ENCODE assay signal across 9 mouse cellular contexts in genomic region chr16:64723273-64724057, GRCm38 (mm10). TPM values are rescaled to one million over a fixed set of nuclear protein-coding genes. Genes with fewer than 3 reads are reported as not detected.
DNase-seq lines count a peak whose midpoint lies in the region; ATAC-seq and TF ChIP-seq lines count a peak whose summit lies in the region.
"Had no signal": no experiment of that assay in that cellular context is flagged by ENCODE, and none has a peak within 500 bp of the region (broad histone marks: within the 10 kb centered on the region; RNA-seq: fewer than 3 reads in every experiment).

No protein-coding gene starts in this region.

- peak; percentile 94 for ATAC-seq in forebrain, embryonic 16.5 days
- ATAC-seq in hematopoietic stem cell, adult 5-6 weeks (replicated peaks in 1 of 2; ENCODE audit: insufficient read depth in 1 of 2, low FRiP score in 2 of 2, low TSS enrichment in 1 of 2, low read depth in 1 of 2, poor library complexity in 2 of 2, severe bottlenecking in 2 of 2) = peak; percentile 99 to 100

- TF ChIP-seq CTCF in layer of hippocampus, adult 2 months (conservative IDR thresholded peaks at IDR 0.05) = peak; percentile 93

- no peaks in the 10 kb centered on the region for H3K27me3 ChIP-seq in forebrain, embryonic 16.5 days (replicated peaks; ENCODE audit: control insufficient read depth, insufficient read depth, low read length)
- H3K27me3 ChIP-seq: liver, embryonic 13.5 days had no signal

- no peaks in the 10 kb centered on the region for H3K9me3 ChIP-seq in forebrain, embryonic 16.5 days (ENCODE audit: control insufficient read depth, low read length)
- H3K9me3 ChIP-seq: liver, embryonic 13.5 days had no signal

- H3K9ac ChIP-seq in forebrain, embryonic 16.5 days (replicated peaks; ENCODE audit: low read depth, low read length) = no peak overlapping the region
- H3K9ac ChIP-seq: liver, embryonic 13.5 days had no signal

- 42% methylated on average over 4 of the region's 4 CpGs for WGBS in forebrain, embryonic 16.5 days

- no peak overlapping the region for H3K27ac ChIP-seq in forebrain, embryonic 16.5 days (ENCODE audit: low read length)
- H3K27ac ChIP-seq in layer of hippocampus, adult 2 months = no peak overlapping the region
- H3K27ac ChIP-seq: liver, embryonic 13.5 days had no signal

- H3K36me3 ChIP-seq in forebrain, embryonic 16.5 days (ENCODE audit: control insufficient read depth, insufficient read depth) = no peaks in the 10 kb centered on the region
- H3K36me3 ChIP-seq: liver, embryonic 13.5 days had no signal

- H3K4me1 ChIP-seq in forebrain, embryonic 16.5 days (replicated peaks; ENCODE audit: control insufficient read depth, insufficient read depth, low read length) = peaks cover 3% of the 10 kb centered on the region; the same call in 1 of the 2 replicates
- H3K4me1 ChIP-seq: liver, embryonic 13.5 days had no signal

- H3K4me3 ChIP-seq in forebrain, embryonic 16.5 days (replicated peaks; ENCODE audit: low read length) = no peak overlapping the region
- no peak overlapping the region for H3K4me3 ChIP-seq in layer of hippocampus, adult 2 months
- H3K4me3 ChIP-seq: liver, embryonic 13.5 days had no signal

- no peak overlapping the region for H3K4me2 ChIP-seq in forebrain, embryonic 16.5 days (ENCODE audit: low read length)
- H3K4me2 ChIP-seq: liver, embryonic 13.5 days had no signal

- DNase-seq in Muller cell, postnatal 12 days (ENCODE audit: inconsistent ontology term) = peak; percentile 48
- peak; percentile 77 to 89 for DNase-seq in cerebellum, adult 18-20 months
- peak; percentile 55 to 68 for DNase-seq in layer of hippocampus, adult 2 months (ENCODE audit: low spot score in 2 of 2)
- peak; percentile 61 for DNase-seq in lung, postnatal 10 days
- peak; percentile 81 for DNase-seq in retina, postnatal 1 day
- DNase-seq in natural killer cell, adult 2 months (ENCODE audit: low spot score in 2 of 2) = no peak
- DNase-seq: liver, embryonic 13.5 days had no signal

RNA-seq across cellular contexts. Expression of gene 4930453N24Rik, which starts 47.5 kb away (rescaled TPM):
- 19.0 and 25.2 TPM in 2 replicates for polyA plus RNA-seq in forebrain, embryonic 16.5 days (2015; fragmentation: Nextera tagmentation; extraction: Ambion mirVana)
- 23.8 and 25.6 TPM in 2 replicates for total RNA-seq in hematopoietic stem cell, adult 5-6 weeks (2017)
- 10 to 100 TPM; 21.4 to 24.9 TPM for total RNA-seq in layer of hippocampus, adult 2 months (2021)

Comparison
In these comparisons a context has a peak if more than half of its experiments do, and no peak if none do; other contexts are left out.
1. DNase-seq: peak in Muller cell, postnatal 12 days (single experiment), cerebellum, adult 18-20 months (2 of 2), layer of hippocampus, adult 2 months (2 of 2), lung, postnatal 10 days (single experiment) and retina, postnatal 1 day (single experiment); none in natural killer cell, adult 2 months (0 of 2).